Comparison of ENCODE assay signal across 18 mouse cellular contexts in the genomic region with DNA sequence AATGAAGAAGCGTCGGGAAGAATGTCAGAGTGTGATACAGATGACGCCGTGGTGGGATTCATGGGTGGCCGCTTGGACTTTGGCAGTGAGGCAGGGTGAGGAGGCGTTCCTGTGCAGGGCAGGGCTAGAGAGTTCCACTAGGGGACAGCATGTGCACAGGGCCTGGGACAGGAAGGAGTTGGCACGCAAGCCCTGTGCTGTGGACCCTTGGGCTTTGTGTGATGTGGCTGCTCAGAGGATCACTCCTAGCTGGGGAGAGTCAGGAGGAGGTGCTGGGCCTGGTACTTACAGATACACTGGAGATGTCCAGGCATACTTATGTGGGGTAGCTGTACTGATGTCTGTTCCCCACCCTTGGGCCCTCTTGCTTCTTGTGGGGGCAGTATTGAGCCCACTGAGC. TPM values are rescaled to one million over a fixed set of nuclear protein-coding genes. Genes with fewer than 3 reads are reported as not detected.
"Had no signal": no experiment of that assay in that cellular context is flagged by ENCODE, and none has a peak within 500 bp of the region (broad histone marks: within the 10 kb centered on the region; RNA-seq: fewer than 3 reads in every experiment).

No protein-coding gene starts in this region.

- H3K4me2 ChIP-seq: liver, embryonic 12.5 days; midbrain, embryonic 12.5 days; neural tube, embryonic 13.5 days had no signal

- DNase-seq: kidney, adult 18-20 months; kidney, postnatal 14 days; liver, postnatal 0 days; retina, postnatal 1 day; right cerebral cortex, postnatal 4 days; spleen, adult 18-20 months; thymus, adult 2 months; thymus, postnatal 25 days had no signal

- H3K4me1 ChIP-seq: midbrain, embryonic 12.5 days; neural tube, embryonic 13.5 days had no signal

- H3K27ac ChIP-seq: left cerebral cortex, adult 2 months; limb, embryonic 10.5 days; liver, embryonic 12.5 days; macrophage; midbrain, embryonic 12.5 days; neural tube, embryonic 13.5 days had no signal

- H3K9me3 ChIP-seq: limb, embryonic 10.5 days; liver, embryonic 12.5 days; megakaryocyte, embryonic 14.5 days; midbrain, embryonic 12.5 days; neural tube, embryonic 13.5 days had no signal

- H3K9ac ChIP-seq: liver, embryonic 12.5 days; liver, postnatal 0 days; midbrain, embryonic 12.5 days; neural tube, embryonic 13.5 days had no signal

- H3K27me3 ChIP-seq: liver, embryonic 12.5 days; megakaryocyte, embryonic 14.5 days; midbrain, embryonic 12.5 days; neural tube, embryonic 13.5 days had no signal

- H3K4me3 ChIP-seq: left cerebral cortex, adult 2 months; limb, embryonic 10.5 days; liver, embryonic 12.5 days; megakaryocyte, embryonic 14.5 days; midbrain, embryonic 12.5 days; neural tube, embryonic 13.5 days had no signal

- ATAC-seq: liver, embryonic 12.5 days; liver, postnatal 0 days; lung, postnatal 0 days had no signal

RNA-seq across cellular contexts. Expression of gene 4933428G20Rik, which starts 30.3 kb away (rescaled TPM):
- total RNA-seq: left cerebral cortex, adult 2 months had no signal
- polyA plus RNA-seq: large intestine, adult 2 months; macrophage; thymus, adult 2 months; urinary bladder, adult 2 months had no signal
